Mouse (Mus musculus) midbrain, embryonic 11.5 days (tissue): Measurements from ENCODE around the gene Crhr1. TPM values are rescaled to one million over a fixed set of nuclear protein-coding genes. Genes with fewer than 3 reads are reported as not detected.

Source experiments
- ATAC-seq: fragments of 200-750 bp; cut with Nextera tagmentation; 2 replicates; pipeline ENCODE4 v1.8.0; 2017; ENCODE audit warnings: moderate TSS enrichment, moderate library complexity; ENCODE audit not compliant: low FRiP score
- DNase-seq: peaks from one replicate; pipeline ENCODE4 v3.0.0; 2015; ENCODE audit warnings: low spot score; ENCODE audit errors: missing footprints
- H3K27ac ChIP-seq: fragments of 300-500 bp; sonication (generic); 2 replicates; pipeline ENCODE4 v1.5.1; 2014; ENCODE audit warnings: low read depth, low read length
- H3K27me3 ChIP-seq: fragments of 300-500 bp; sonication (generic); 2 replicates; pipeline ENCODE4 v1.6.1; 2014; ENCODE audit warnings: mild to moderate bottlenecking, low read length, moderate library complexity, mixed read lengths; ENCODE audit not compliant: control insufficient read depth, insufficient read depth
- H3K36me3 ChIP-seq: fragments of 300-500 bp; sonication (generic); 2 replicates; pipeline ENCODE4 v1.6.1; 2014; ENCODE audit warnings: mild to moderate bottlenecking, low read length, moderate library complexity, mixed read lengths; ENCODE audit not compliant: control insufficient read depth, insufficient read depth
- H3K4me1 ChIP-seq: fragments of 300-500 bp; sonication (generic); 2 replicates; pipeline ENCODE4 v1.6.1; 2014; ENCODE audit warnings: low read length; ENCODE audit not compliant: control insufficient read depth, insufficient read depth
- H3K4me2 ChIP-seq: fragments of 300-500 bp; sonication (generic); 2 replicates; pipeline ENCODE4 v1.6.1; 2014; ENCODE audit warnings: mild to moderate bottlenecking, moderate library complexity
- H3K4me3 ChIP-seq: fragments of 300-500 bp; sonication (generic); 2 replicates; pipeline ENCODE4 v1.5.1; 2014; ENCODE audit warnings: low read depth, low read length
- H3K9ac ChIP-seq: fragments of 300-500 bp; sonication (generic); 2 replicates; pipeline ENCODE4 v1.6.1; 2014; ENCODE audit warnings: low read length
- H3K9me3 ChIP-seq: fragments of 300-500 bp; sonication (generic); 2 replicates; pipeline ENCODE4 v1.6.1; 2016; ENCODE audit warnings: low read length; ENCODE audit not compliant: control insufficient read depth
- WGBS: fragments of 180-500 bp; shearing (Covaris S2); extraction: QIAGEN DNeasy Blood & Tissue Kit; methylation state at CpG from one replicate; pipeline ENCODE4 v1.1.7; 2014; 5-methylcytosine and 5-hydroxymethylcytosine counted together
- polyA plus RNA-seq: library from polyadenylated mRNA; unstranded; fragments of >200 nt; fragmentation: Nextera tagmentation; extraction: Ambion mirVana; gene quantifications from 2 replicates; pipeline ENCODE4 v1.2.1, GENCODE M21; 2014

The Crhr1 gene
- polyA plus RNA-seq, 1 experiment from 2014 or later, result 0.60 TPM

GRCm38 (mm10) chr11:104221751-104222150 is 89.1 kb downstream of the Crhr1 start:
- H3K9ac ChIP-seq, result no peak overlapping the region
- no peak for ATAC-seq

GRCm38 (mm10) chr11:104223301-104223700 is 90.6 kb downstream of the Crhr1 start:
- no peaks in the 10 kb centered on the region for H3K36me3 ChIP-seq
- no peak for ATAC-seq
- no peak overlapping the region for H3K4me3 ChIP-seq
- H3K27me3 ChIP-seq, result no peaks in the 10 kb centered on the region
- H3K9me3 ChIP-seq, result no peaks in the 10 kb centered on the region
- no peak overlapping the region for H3K4me2 ChIP-seq
- no peak overlapping the region for H3K27ac ChIP-seq
- WGBS, result 83% methylated on average over 9 of the region's 9 CpGs
- no peak for DNase-seq
- no peak overlapping the region for H3K9ac ChIP-seq
- no peaks in the 10 kb centered on the region for H3K4me1 ChIP-seq

More at GRCm38 (mm10) chr11:104221751-104222150, 89.1 kb downstream of the Crhr1 start:
- Histone ChIP-seq H3K4me1 (no peaks in the 10 kb centered on the region), H3K36me3 (no peaks in the 10 kb centered on the region), H3K27me3 (no peaks in the 10 kb centered on the region), H3K9me3 (no peaks in the 10 kb centered on the region), H3K4me3 (no peak overlapping the region), H3K27ac (no peak overlapping the region), H3K4me2 (no peak overlapping the region)
- DNase-seq, result no peak
- 80% methylated on average over 5 of the region's 5 CpGs for WGBS

Other genes with a start within 250 kb of the Crhr1 start
- 59.1 and 65.4 TPM in 2 replicates for gene Nsf, start 178.8 kb upstream of the Crhr1 start, polyA plus RNA-seq
- 152 and 162 TPM in 2 replicates for gene Arf2, start 166.1 kb upstream of the Crhr1 start, polyA plus RNA-seq
- gene Sppl2c, start 53.5 kb downstream of the Crhr1 start, polyA plus RNA-seq, result not detected in 2 replicates
- 70.9 and 71.6 TPM in 2 replicates for gene Mapt, start 98.5 kb downstream of the Crhr1 start, polyA plus RNA-seq